Mouse (Mus musculus): Measurements from ENCODE around the gene Ttc28. TPM values are rescaled to one million over a fixed set of nuclear protein-coding genes. Genes with fewer than 3 reads are reported as not detected.

The Ttc28 gene
- polyA plus RNA-seq, 1 experiment from 2014 or later = 17.6 TPM

DNA sequence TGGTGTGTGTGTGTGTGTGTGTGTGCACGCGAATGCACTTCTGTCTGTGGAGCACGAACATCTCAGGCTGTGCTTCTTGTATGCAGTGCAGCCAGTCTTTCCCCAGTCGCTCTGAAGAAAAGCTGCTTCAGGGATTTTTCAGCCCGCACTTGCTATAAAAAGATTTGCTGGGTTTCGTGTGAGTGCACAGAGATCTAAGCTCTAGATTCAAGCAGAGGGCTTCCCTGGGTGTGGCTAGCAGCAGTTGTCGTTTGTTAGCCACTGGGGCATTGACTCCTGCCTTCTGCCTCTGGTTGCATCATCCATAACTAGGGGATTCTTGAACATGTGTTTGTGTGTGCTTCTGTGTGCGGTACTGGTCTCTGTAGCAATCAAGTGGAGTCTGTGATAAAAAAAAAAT lies 175.9 kb downstream of the Ttc28 start:
- Histone ChIP-seq H3K9me3 (no peaks in the 10 kb centered on the region), H3K4me2 (peak overlapping the region; percentile 27; the same call in 1 of the 2 replicates), H3K27ac (peak overlapping the region; percentile 58; the same call in 1 of the 2 replicates), H3K27me3 (no peaks in the 10 kb centered on the region), H3K4me3 (no peak overlapping the region), H3K9ac (no peak overlapping the region), H3K4me1 (peaks cover 67% of the 10 kb centered on the region), H3K36me3 (no peaks in the 10 kb centered on the region)
- WGBS = 55% methylated on average over 8 of the region's 8 CpGs
- no peak for ATAC-seq (ENCODE audit: insufficient number of reproducible peaks, insufficient read depth, low FRiP score, low TSS enrichment, low read depth)

DNA sequence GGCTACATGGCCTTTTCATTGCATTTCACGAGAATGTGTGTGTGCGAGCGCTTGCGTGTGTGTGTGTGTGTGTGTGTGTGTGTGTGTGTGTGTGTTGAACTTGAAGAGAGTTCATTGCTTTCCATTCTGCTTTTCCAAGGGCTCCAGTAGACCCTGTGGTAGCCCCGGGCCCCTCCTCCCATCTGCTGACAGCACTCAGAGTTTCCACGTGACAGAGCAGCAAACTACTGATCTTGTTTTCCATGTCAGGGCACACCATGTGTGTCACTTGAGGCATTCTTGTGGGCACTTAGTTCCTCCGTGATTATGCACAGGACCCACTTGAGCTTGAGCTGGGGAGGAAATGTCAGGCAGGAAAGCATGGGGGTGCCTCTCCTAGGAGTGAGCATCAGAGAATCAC lies 177.5 kb downstream of the Ttc28 start:
- WGBS = 38% methylated on average over 7 of the region's 7 CpGs
- no peaks in the 10 kb centered on the region for H3K27me3 ChIP-seq
- H3K4me2 ChIP-seq = no peak overlapping the region
- peaks cover 67% of the 10 kb centered on the region for H3K4me1 ChIP-seq
- no peak overlapping the region for H3K27ac ChIP-seq
- no peak overlapping the region for H3K9ac ChIP-seq
- H3K36me3 ChIP-seq = no peaks in the 10 kb centered on the region
- no peak overlapping the region for H3K4me3 ChIP-seq
- peak; percentile 63; the same call in 1 of the 2 replicates for ATAC-seq (ENCODE audit: insufficient number of reproducible peaks, insufficient read depth, low FRiP score, low TSS enrichment, low read depth)
- H3K9me3 ChIP-seq = no peaks in the 10 kb centered on the region

DNA sequence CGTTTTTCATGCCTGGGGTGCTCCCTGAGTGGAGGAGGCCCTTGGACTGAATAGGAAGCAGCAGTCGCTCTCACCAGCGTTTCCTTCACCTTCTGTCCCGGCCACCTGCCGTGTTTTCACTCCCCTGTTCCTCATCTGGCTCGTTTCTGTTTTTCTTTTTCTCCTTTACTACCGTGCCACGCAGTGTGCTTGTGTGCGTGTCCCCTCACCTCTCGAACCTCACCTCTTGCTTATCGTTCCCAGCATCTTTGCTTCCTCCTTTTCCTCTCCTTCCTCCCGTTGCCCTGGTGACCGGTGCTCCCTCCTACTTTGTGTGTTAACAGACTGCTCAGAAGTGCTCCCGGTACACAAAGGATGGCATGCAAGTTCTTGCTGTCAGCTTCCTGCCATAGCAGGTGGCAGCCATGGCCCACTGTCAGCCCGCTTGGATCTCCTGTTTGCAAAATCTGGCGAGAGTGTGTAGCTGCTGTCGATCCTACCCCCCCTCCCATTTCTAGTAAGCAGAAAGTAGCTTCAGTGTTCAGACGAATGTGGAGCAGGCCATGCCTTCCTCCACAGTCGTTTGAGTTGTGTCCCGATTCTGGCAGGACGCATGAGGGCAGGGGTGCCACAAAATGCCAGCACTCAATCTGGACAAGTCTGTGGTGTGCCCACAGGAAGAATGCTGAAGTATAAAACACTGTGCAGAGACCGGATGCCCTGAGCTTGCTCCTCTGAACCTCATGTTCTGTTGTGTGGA lies 179.0 kb downstream of the Ttc28 start:
- Histone ChIP-seq H3K4me2 (no peak overlapping the region), H3K27me3 (no peaks in the 10 kb centered on the region), H3K27ac (peak overlapping the region; percentile 44), H3K9me3 (no peaks in the 10 kb centered on the region), H3K36me3 (no peaks in the 10 kb centered on the region), H3K4me1 (peaks cover 65% of the 10 kb centered on the region), H3K4me3 (no peak overlapping the region), H3K9ac (no peak overlapping the region)
- 75% methylated on average over 22 of the region's 22 CpGs for WGBS
- ATAC-seq (ENCODE audit: insufficient number of reproducible peaks, insufficient read depth, low FRiP score, low TSS enrichment, low read depth) = no peak

DNA sequence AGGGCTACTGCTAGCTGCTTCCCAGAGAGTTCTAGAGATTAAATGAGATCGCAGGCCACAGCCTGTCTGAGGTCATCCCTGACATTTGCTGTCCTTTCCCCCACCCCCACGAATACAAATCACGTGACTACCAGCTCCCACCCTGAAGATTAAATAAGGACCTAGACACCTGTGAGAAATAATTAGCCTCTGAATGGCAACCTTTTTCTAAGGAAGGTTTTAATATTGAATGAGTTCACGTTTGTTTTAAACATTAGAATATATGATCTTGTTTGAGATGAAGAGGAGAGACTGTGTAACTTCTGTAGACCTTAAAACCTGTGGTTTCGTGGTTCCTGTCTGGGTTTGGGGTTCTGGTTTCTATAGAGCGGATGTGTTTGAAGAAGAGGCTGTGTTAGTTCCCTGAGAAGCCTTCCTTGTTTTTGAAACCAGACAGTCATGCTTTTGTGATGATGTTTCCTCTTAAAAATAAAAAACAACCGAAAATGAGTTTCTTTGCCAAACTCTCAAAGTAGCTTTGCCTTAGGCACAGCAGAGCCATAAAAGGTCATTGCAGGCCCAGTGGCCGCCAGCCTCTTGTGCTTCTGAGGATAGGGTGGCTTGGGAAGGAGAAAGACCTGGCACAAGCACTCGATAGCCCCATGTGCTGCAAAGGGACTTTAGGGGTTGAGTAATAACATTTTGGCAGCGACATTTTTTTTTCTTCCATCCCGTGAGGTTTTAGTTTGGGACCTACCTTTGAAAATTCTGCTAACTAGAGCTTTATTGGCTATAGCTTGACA lies 179.7 kb downstream of the Ttc28 start:
- Histone ChIP-seq H3K9me3 (no peaks in the 10 kb centered on the region), H3K9ac (no peak overlapping the region), H3K36me3 (no peaks in the 10 kb centered on the region), H3K4me2 (peak overlapping the region; percentile 28; the same call in 1 of the 2 replicates), H3K27ac (peak overlapping the region; percentile 44), H3K27me3 (no peaks in the 10 kb centered on the region), H3K4me1 (peaks cover 57% of the 10 kb centered on the region), H3K4me3 (no peak overlapping the region)
- no peak for ATAC-seq (ENCODE audit: insufficient number of reproducible peaks, insufficient read depth, low FRiP score, low TSS enrichment, low read depth)
- 41% methylated on average over 11 of the region's 11 CpGs for WGBS

DNA sequence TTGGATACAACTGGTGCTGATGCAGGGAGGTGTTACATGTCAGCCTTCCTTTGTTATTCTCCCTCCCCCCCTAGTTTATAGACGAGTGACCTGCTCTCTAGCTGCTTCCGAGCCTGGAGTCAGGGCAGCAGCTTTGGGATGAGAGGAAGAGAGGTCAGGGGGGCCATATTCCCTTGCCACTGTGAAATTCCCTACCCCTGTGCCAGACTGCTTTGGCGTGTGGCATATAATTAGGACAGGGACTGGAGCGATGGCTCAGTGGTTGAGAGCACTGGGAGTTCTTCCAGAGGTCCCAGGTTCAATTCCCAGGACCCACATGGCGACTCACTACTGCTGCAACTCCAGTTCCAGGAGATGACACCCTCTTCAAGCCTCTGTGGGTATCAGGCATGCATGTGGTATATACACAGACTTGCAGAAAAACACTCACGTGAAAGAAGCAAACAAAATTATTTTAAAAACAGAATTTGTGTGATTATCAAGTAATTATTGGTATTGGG lies 180.7 kb downstream of the Ttc28 start:
- H3K27me3 ChIP-seq = no peaks in the 10 kb centered on the region
- WGBS = 59% methylated on average over 6 of the region's 6 CpGs
- peaks cover 48% of the 10 kb centered on the region for H3K4me1 ChIP-seq
- no peak overlapping the region for H3K9ac ChIP-seq
- H3K4me2 ChIP-seq = no peak overlapping the region
- H3K36me3 ChIP-seq = no peaks in the 10 kb centered on the region
- H3K9me3 ChIP-seq = no peaks in the 10 kb centered on the region
- no peak overlapping the region; the same call in 1 of the 2 replicates for H3K27ac ChIP-seq
- H3K4me3 ChIP-seq = no peak overlapping the region
- no peak for ATAC-seq (ENCODE audit: insufficient number of reproducible peaks, insufficient read depth, low FRiP score, low TSS enrichment, low read depth)

DNA sequence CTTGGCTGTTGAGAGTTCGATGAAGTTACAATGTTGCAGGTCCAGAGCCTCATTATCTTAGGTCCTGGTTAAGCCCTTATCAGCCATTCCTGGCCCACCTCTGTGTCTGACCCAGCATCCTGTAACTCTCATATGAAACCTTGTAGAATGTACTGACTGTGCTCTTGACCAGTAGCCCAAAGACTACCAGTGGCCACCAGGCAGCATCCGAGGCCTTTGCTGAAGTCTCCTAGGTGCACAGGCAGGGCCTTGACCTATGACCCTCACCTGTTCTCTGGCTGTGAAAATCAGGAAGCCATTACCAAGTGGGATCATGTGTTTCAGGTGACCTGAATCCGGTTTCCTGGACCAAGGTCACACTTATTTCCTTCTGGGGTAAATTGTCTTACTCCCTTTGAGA lies 183.6 kb downstream of the Ttc28 start:
- no peak overlapping the region for H3K27ac ChIP-seq
- H3K4me3 ChIP-seq = no peak overlapping the region
- no peaks in the 10 kb centered on the region for H3K9me3 ChIP-seq
- no peak for ATAC-seq (ENCODE audit: insufficient number of reproducible peaks, insufficient read depth, low FRiP score, low TSS enrichment, low read depth)
- WGBS = 71% methylated on average over 3 of the region's 3 CpGs
- no peak overlapping the region for H3K9ac ChIP-seq
- H3K36me3 ChIP-seq = no peaks in the 10 kb centered on the region
- H3K4me2 ChIP-seq = no peak overlapping the region
- peaks cover 31% of the 10 kb centered on the region for H3K4me1 ChIP-seq
- H3K27me3 ChIP-seq = no peaks in the 10 kb centered on the region

DNA sequence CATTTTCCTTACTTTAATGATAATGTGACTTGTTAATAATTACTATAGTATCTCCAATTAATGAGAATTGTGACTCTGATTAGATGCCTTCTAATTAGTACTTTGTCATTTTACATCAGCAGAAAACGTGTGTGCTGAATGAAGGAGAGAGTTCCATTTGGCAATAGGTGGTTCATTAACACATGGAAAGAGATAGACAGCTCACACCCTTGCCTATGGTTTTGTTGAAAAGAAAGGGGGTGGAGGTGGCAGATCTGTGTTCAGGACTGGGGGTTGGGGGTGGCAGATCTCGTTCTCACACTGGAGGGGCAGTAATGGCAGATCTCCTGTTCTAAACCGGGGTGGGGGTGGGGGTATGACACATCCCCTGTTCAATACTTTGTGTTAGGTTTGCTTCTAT lies 184.4 kb downstream of the Ttc28 start:
- Histone ChIP-seq H3K27me3 (no peaks in the 10 kb centered on the region), H3K9me3 (no peaks in the 10 kb centered on the region), H3K36me3 (no peaks in the 10 kb centered on the region), H3K4me1 (peaks cover 23% of the 10 kb centered on the region), H3K9ac (no peak overlapping the region), H3K4me3 (no peak overlapping the region), H3K27ac (no peak overlapping the region), H3K4me2 (no peak overlapping the region)
- ATAC-seq (ENCODE audit: insufficient number of reproducible peaks, insufficient read depth, low FRiP score, low TSS enrichment, low read depth) = no peak
- WGBS = 75% methylated on average over 3 of the region's 3 CpGs

DNA sequence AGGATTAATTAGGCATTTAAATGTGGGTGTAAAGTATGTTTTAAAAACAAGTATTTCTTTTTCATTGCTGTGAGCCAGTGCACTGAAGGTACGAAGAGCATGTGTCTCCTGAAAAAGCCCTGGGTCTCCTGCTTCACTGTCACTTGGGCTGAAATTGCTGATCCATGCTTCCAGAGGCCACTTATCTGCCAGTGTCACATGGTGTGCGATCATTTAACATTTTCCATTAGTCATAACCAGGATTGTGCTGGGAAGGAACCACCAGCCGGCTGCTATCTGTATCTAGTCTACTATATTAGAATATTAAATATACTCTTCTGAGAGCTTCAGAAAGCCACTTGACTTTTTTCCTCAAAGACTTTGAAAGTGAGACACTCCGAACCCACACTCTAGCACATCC lies 186.2 kb downstream of the Ttc28 start:
- Histone ChIP-seq H3K4me2 (no peak overlapping the region), H3K27ac (no peak overlapping the region), H3K27me3 (no peaks in the 10 kb centered on the region), H3K9me3 (no peaks in the 10 kb centered on the region), H3K9ac (no peak overlapping the region), H3K4me3 (no peak overlapping the region), H3K36me3 (no peaks in the 10 kb centered on the region), H3K4me1 (peaks cover 9% of the 10 kb centered on the region; the same call in 1 of the 2 replicates)
- no peak for ATAC-seq (ENCODE audit: insufficient number of reproducible peaks, insufficient read depth, low FRiP score, low TSS enrichment, low read depth)
- 82% methylated on average over 4 of the region's 4 CpGs for WGBS

DNA sequence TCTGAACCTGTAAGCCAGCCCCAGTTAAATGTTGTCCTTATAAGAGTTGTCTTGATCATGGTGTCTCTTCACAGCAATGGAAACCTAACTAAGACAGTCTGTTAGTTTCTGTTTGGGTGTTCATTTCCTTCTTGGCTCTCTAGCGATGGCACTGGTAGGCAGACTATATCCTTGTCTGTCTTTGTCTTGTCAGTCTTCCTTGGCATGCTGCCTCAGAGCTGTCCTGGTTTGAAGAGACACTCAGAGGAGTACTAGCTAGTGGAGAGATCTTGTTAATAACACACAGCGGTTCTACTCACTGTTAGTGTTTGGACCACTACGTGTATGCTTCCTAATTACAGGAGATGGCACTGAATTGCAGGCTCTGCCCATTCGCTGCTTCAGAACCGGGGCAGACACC lies 189.9 kb downstream of the Ttc28 start:
- no peak for ATAC-seq (ENCODE audit: insufficient number of reproducible peaks, insufficient read depth, low FRiP score, low TSS enrichment, low read depth)
- no peak overlapping the region for H3K4me3 ChIP-seq
- H3K4me1 ChIP-seq = peaks cover 25% of the 10 kb centered on the region
- no peak overlapping the region for H3K4me2 ChIP-seq
- H3K9me3 ChIP-seq = no peaks in the 10 kb centered on the region
- 84% methylated on average over 5 of the region's 5 CpGs for WGBS
- no peak overlapping the region for H3K27ac ChIP-seq
- H3K27me3 ChIP-seq = no peaks in the 10 kb centered on the region
- no peaks in the 10 kb centered on the region for H3K36me3 ChIP-seq
- H3K9ac ChIP-seq = no peak overlapping the region

DNA sequence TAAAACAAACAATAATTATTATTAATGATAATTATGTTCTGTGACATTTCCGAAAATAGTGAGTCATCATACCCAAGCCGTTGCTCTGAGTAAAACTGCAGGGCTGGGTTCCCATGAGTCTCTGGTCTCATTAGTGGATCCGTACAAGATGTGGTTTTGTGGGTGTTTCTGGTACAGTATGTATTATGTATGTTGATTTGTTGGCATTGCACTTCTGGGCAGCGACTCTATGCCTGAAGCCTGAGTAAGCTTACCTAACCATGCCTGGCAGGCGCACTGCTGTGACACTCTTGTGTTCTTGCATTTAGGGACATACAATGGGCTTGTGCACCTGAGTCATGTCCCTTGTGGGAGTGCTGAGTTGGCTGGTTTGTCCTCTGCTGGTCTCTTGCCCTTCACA lies 190.3 kb downstream of the Ttc28 start:
- H3K4me2 ChIP-seq = no peak overlapping the region
- WGBS = 74% methylated on average over 5 of the region's 5 CpGs
- H3K9me3 ChIP-seq = no peaks in the 10 kb centered on the region
- H3K27ac ChIP-seq = no peak overlapping the region
- no peak overlapping the region for H3K4me3 ChIP-seq
- H3K4me1 ChIP-seq = peaks cover 25% of the 10 kb centered on the region
- no peaks in the 10 kb centered on the region for H3K36me3 ChIP-seq
- no peak overlapping the region for H3K9ac ChIP-seq
- ATAC-seq (ENCODE audit: insufficient number of reproducible peaks, insufficient read depth, low FRiP score, low TSS enrichment, low read depth) = no peak
- H3K27me3 ChIP-seq = no peaks in the 10 kb centered on the region

DNA sequence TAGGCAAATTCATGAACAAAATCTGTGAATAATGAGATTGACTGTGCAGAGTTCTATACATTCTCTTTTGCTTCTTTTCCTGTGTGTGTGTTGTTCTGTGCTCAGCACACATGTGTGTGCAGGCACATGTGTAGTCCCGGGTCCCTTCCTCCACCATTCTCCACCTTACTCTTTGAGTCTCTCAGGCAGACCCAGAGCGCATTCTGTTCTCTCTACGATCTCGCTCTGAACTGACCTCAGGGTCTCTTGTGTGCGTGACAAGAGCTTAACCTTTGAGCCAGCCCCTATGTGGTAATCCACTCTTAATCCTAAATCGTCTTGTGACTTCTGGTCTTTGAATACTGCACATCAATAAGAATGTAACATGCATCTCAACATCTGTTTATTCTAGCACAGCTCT lies 190.8 kb downstream of the Ttc28 start:
- Histone ChIP-seq H3K4me1 (peaks cover 28% of the 10 kb centered on the region), H3K27me3 (no peaks in the 10 kb centered on the region), H3K4me3 (no peak overlapping the region), H3K4me2 (no peak overlapping the region), H3K36me3 (no peaks in the 10 kb centered on the region), H3K9ac (no peak overlapping the region), H3K9me3 (no peaks in the 10 kb centered on the region), H3K27ac (no peak overlapping the region)
- ATAC-seq (ENCODE audit: insufficient number of reproducible peaks, insufficient read depth, low FRiP score, low TSS enrichment, low read depth) = no peak
- WGBS = 72% methylated on average over 6 of the region's 6 CpGs

DNA sequence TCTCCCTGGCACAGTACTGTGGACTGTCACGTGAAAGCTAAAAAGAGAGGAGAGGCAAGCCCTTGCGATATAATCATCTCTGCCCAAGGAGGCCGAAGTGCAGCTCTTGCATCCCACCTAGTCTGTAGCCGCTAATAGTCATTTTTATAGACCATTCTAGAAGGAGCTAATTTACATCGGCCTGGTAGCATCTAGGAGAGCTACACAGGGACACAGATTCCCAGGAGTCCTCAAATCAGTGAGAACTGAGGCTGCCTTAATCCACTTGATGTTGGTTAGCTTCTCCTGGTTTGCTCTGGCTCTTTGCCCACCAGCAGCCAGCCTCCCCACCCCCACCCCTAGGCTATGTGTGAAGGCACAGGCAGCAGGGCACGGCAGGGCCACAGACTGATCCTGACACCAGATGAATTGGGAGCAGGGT lies 193.7 kb downstream of the Ttc28 start:
- Histone ChIP-seq H3K4me1 (peaks cover 26% of the 10 kb centered on the region), H3K27ac (no peak overlapping the region), H3K9me3 (no peaks in the 10 kb centered on the region), H3K4me2 (no peak overlapping the region), H3K9ac (no peak overlapping the region), H3K36me3 (no peaks in the 10 kb centered on the region), H3K27me3 (no peaks in the 10 kb centered on the region), H3K4me3 (no peak overlapping the region)
- 54% methylated on average over 6 of the region's 6 CpGs for WGBS
- ATAC-seq (ENCODE audit: insufficient number of reproducible peaks, insufficient read depth, low FRiP score, low TSS enrichment, low read depth) = no peak

Data from embryonic facial prominence, embryonic 13.5 days (tissue).